Mouse (Mus musculus) limb, embryonic 11.5 days (tissue): ENCODE measurements around the gene Col23a1. TPM values are rescaled to one million over a fixed set of nuclear protein-coding genes. Genes with fewer than 3 reads are reported as not detected.

Source experiments
- ATAC-seq: fragments of 200-750 bp; cut with Nextera tagmentation; 2 replicates; pipeline ENCODE4 v1.8.0; 2017; ENCODE audit warnings: low read depth; ENCODE audit not compliant: insufficient number of reproducible peaks, low FRiP score, low TSS enrichment
- DNase-seq: peaks from one replicate; pipeline ENCODE4 v3.0.0-alpha.2; 2015; ENCODE audit warnings: low spot score
- H3K27ac ChIP-seq: fragments of 300-500 bp; sonication (generic); replicated peaks from 2 replicates; pipeline ENCODE4 v1.5.1; 2014; ENCODE audit warnings: low read depth, mild to moderate bottlenecking, low read length
- H3K27me3 ChIP-seq: fragments of 300-500 bp; sonication (generic); 2 replicates; pipeline ENCODE4 v1.6.1; 2014; ENCODE audit warnings: mild to moderate bottlenecking, low read length, mixed read lengths; ENCODE audit not compliant: control insufficient read depth, insufficient read depth
- H3K36me3 ChIP-seq: fragments of 300-500 bp; sonication (generic); 2 replicates; pipeline ENCODE4 v1.6.1; 2014; ENCODE audit warnings: mild to moderate bottlenecking, low read length, moderate library complexity, mixed read lengths; ENCODE audit not compliant: control insufficient read depth, insufficient read depth
- H3K4me1 ChIP-seq: fragments of 300-500 bp; sonication (generic); 2 replicates; pipeline ENCODE4 v1.6.1; 2014; ENCODE audit warnings: low read length, mixed read lengths; ENCODE audit not compliant: control insufficient read depth, insufficient read depth
- H3K4me2 ChIP-seq: fragments of 300-500 bp; sonication (generic); 2 replicates; pipeline ENCODE4 v1.6.1; 2014; ENCODE audit warnings: low read depth, mild to moderate bottlenecking, moderate library complexity; ENCODE audit not compliant: severe bottlenecking
- H3K4me3 ChIP-seq: fragments of 300-500 bp; sonication (generic); 2 replicates; pipeline ENCODE4 v1.5.1; 2014; ENCODE audit warnings: low read depth, low read length
- H3K9ac ChIP-seq: fragments of 300-500 bp; sonication (generic); 2 replicates; pipeline ENCODE4 v1.6.1; 2014; ENCODE audit warnings: mild to moderate bottlenecking, low read length
- H3K9me3 ChIP-seq: fragments of 300-500 bp; sonication (generic); 2 replicates; pipeline ENCODE4 v1.6.1; 2016; ENCODE audit warnings: low read length; ENCODE audit not compliant: control insufficient read depth
- WGBS: fragments of 180-500 bp; shearing (Covaris S2); extraction: QIAGEN DNeasy Blood & Tissue Kit; methylation state at CpG from one replicate; pipeline ENCODE4 v1.1.7; 2014; 5-methylcytosine and 5-hydroxymethylcytosine counted together
- polyA plus RNA-seq: library from polyadenylated mRNA; unstranded; fragments of >200 nt; fragmentation: Nextera tagmentation; extraction: Ambion mirVana; gene quantifications from 2 replicates; pipeline ENCODE4 v1.2.1, GENCODE M21; 2014

Col23a1 gene
- polyA plus RNA-seq, result 21.1 and 26.6 TPM in 2 replicates

- WGBS, result 1% methylated on average over 36 of the region's 38 CpGs
- ATAC-seq (peak; percentile 82), DNase-seq (peak; percentile 92)
- peak within 1 kb of the TSS; percentile 64 for H3K4me3 ChIP-seq
- H3K4me2 ChIP-seq, result peak within 1 kb of the TSS; percentile 82
- no peaks in the 10 kb centered on the region for H3K27me3 ChIP-seq
- H3K27ac ChIP-seq, result peak within 1 kb of the TSS; percentile 76
- no peaks in the 10 kb centered on the region for H3K9me3 ChIP-seq
- H3K9ac ChIP-seq, result peak within 1 kb of the TSS; percentile 73
- H3K36me3 ChIP-seq, result no peaks in the 10 kb centered on the region; the same call in 1 of the 2 replicates
- peaks cover 8% of the 10 kb centered on the region; the same call in 1 of the 2 replicates for H3K4me1 ChIP-seq
Observed at GRCm38 (mm10) chr11:51289564-51290041, at the start of gene Col23a1. TSS of gene Col23a1 (plus strand) at chr11:51289920.

GRCm38 (mm10) chr11:51242897-51243296, 46.8 kb upstream of the Col23a1 start:
- Histone ChIP-seq H3K4me3 (no peak overlapping the region), H3K4me2 (no peak overlapping the region), H3K27ac (no peak overlapping the region), H3K9me3 (no peaks in the 10 kb centered on the region), H3K36me3 (no peaks in the 10 kb centered on the region), H3K9ac (no peak overlapping the region), H3K4me1 (no peaks in the 10 kb centered on the region), H3K27me3 (no peaks in the 10 kb centered on the region)
- 87% methylated on average over 2 of the region's 2 CpGs for WGBS
- no peak for ATAC-seq
- DNase-seq, result no peak

GRCm38 (mm10) chr11:51257006-51257405, 32.7 kb upstream of the Col23a1 start:
- H3K4me3 ChIP-seq, result no peak overlapping the region
- H3K9ac ChIP-seq, result no peak overlapping the region
- H3K27ac ChIP-seq, result no peak overlapping the region
- no peaks in the 10 kb centered on the region for H3K36me3 ChIP-seq
- no peak overlapping the region for H3K4me2 ChIP-seq
- 87% methylated on average over 4 of the region's 4 CpGs for WGBS
- no peaks in the 10 kb centered on the region for H3K4me1 ChIP-seq
- DNase-seq, result no peak
- H3K9me3 ChIP-seq, result no peaks in the 10 kb centered on the region
- H3K27me3 ChIP-seq, result no peaks in the 10 kb centered on the region
- ATAC-seq, result no peak

- Histone ChIP-seq H3K4me2 (peak within 1 kb of the TSS; percentile 78), H3K9me3 (no peaks in the 10 kb centered on the region), H3K27me3 (no peaks in the 10 kb centered on the region), H3K9ac (peak within 1 kb of the TSS; percentile 96), H3K4me3 (peak within 1 kb of the TSS; percentile 98), H3K27ac (0 out of 2 replicates have a peak within 1 kb of the TSS, but pooled peaks have one; percentile 32), H3K4me1 (peaks cover 10% of the 10 kb centered on the region), H3K36me3 (no peaks in the 10 kb centered on the region)
- no peak for ATAC-seq
- WGBS, result 89% methylated on average over 3 of the region's 3 CpGs
- no peak for DNase-seq
Observed at GRCm38 (mm10) chr11:51261680-51262219, 28.0 kb upstream of the Col23a1 start, which contains the start of gene Clk4. TSS of gene Clk4 (plus strand) at chr11:51261730.

GRCm38 (mm10) chr11:51262342-51263285, 27.1 kb upstream of the Col23a1 start, which contains the start of gene BC049762:
TSS of gene BC049762 (minus strand) at chr11:51263046.
- 10% methylated on average over 57 of the region's 57 CpGs for WGBS
- peak; percentile 99 for DNase-seq
- H3K27ac ChIP-seq, result peak within 1 kb of the TSS; percentile 81
- peak within 1 kb of the TSS; percentile 98 for H3K4me3 ChIP-seq
- H3K9me3 ChIP-seq, result no peaks in the 10 kb centered on the region
- H3K27me3 ChIP-seq, result no peaks in the 10 kb centered on the region
- peak within 1 kb of the TSS; percentile 78 for H3K4me2 ChIP-seq
- ATAC-seq, result peak; percentile 98
- H3K36me3 ChIP-seq, result no peaks in the 10 kb centered on the region
- peaks cover 10% of the 10 kb centered on the region for H3K4me1 ChIP-seq
- peak within 1 kb of the TSS; percentile 96 for H3K9ac ChIP-seq

- DNase-seq (no peak), ATAC-seq (peak; percentile 66)
- no peaks in the 10 kb centered on the region for H3K27me3 ChIP-seq
- peak overlapping the region; percentile 96 for H3K9ac ChIP-seq
- WGBS, result under 1% methylated on average over 50 of the region's 50 CpGs
- no peaks in the 10 kb centered on the region for H3K9me3 ChIP-seq
- peak overlapping the region; percentile 78 for H3K4me2 ChIP-seq
- H3K27ac ChIP-seq, result peak overlapping the region; percentile 81
- peaks cover 10% of the 10 kb centered on the region for H3K4me1 ChIP-seq
- H3K36me3 ChIP-seq, result no peaks in the 10 kb centered on the region
- H3K4me3 ChIP-seq, result peak overlapping the region; percentile 98
Observed at GRCm38 (mm10) chr11:51263286-51263831, 26.4 kb upstream of the Col23a1 start.

- H3K4me3 ChIP-seq, result peak overlapping the region; percentile 98
- H3K9ac ChIP-seq, result no peak overlapping the region
- 23% methylated on average over 6 of the region's 6 CpGs for WGBS
- no peaks in the 10 kb centered on the region for H3K9me3 ChIP-seq
- no peak for ATAC-seq
- no peak overlapping the region for H3K27ac ChIP-seq
- DNase-seq, result no peak
- H3K36me3 ChIP-seq, result no peaks in the 10 kb centered on the region
- H3K4me2 ChIP-seq, result peak overlapping the region; percentile 78
- H3K4me1 ChIP-seq, result peaks cover 10% of the 10 kb centered on the region
- no peaks in the 10 kb centered on the region for H3K27me3 ChIP-seq
Observed at GRCm38 (mm10) chr11:51264352-51264751, 25.4 kb upstream of the Col23a1 start.

GRCm38 (mm10) chr11:51265326-51265725, 24.4 kb upstream of the Col23a1 start:
- H3K4me3 ChIP-seq, result no peak overlapping the region
- WGBS, result 55% methylated on average over 3 of the region's 3 CpGs
- peak overlapping the region; percentile 10; the same call in 1 of the 2 replicates for H3K4me2 ChIP-seq
- no peaks in the 10 kb centered on the region for H3K9me3 ChIP-seq
- H3K9ac ChIP-seq, result no peak overlapping the region
- H3K4me1 ChIP-seq, result peaks cover 10% of the 10 kb centered on the region
- no peak for DNase-seq
- H3K36me3 ChIP-seq, result 0 out of 2 replicates have a peak, but pooled peaks cover 2% of the 10 kb centered on the region
- no peak overlapping the region for H3K27ac ChIP-seq
- no peak for ATAC-seq
- H3K27me3 ChIP-seq, result no peaks in the 10 kb centered on the region
